Mouse (Mus musculus) liver, embryonic 16.5 days (tissue): ENCODE data around the gene Sult1a1. TPM values are rescaled to one million over a fixed set of nuclear protein-coding genes. Genes with fewer than 3 reads are reported as not detected.
A peak's percentile ranks its signal among the peaks of the same experiment; 100 is the strongest.
"Not testable (repeated sequence)": the region's sequence is repeated elsewhere in the genome, so short reads cannot be mapped to it uniquely, and the experiment has no call there.

ENCODE experiments used
- ATAC-seq: fragments of 200-750 bp; cut with Nextera tagmentation; 2 replicates; pipeline ENCODE4 v1.8.0; 2017; ENCODE audit warnings: low read depth, mild to moderate bottlenecking, moderate number of reproducible peaks, moderate library complexity
- H3K27ac ChIP-seq: fragments of 300-500 bp; sonication (generic); 2 replicates; pipeline ENCODE4 v1.5.1; 2014; ENCODE audit warnings: mild to moderate bottlenecking, low read length
- H3K27me3 ChIP-seq: fragments of 300-500 bp; sonication (generic); 2 replicates; pipeline ENCODE4 v1.6.1; 2014; ENCODE audit warnings: low read depth, low read length, mixed read lengths; ENCODE audit not compliant: control insufficient read depth, insufficient read depth
- H3K36me3 ChIP-seq: fragments of 300-500 bp; sonication (generic); 2 replicates; pipeline ENCODE4 v1.6.1; 2014; ENCODE audit warnings: mild to moderate bottlenecking; ENCODE audit not compliant: control insufficient read depth, insufficient read depth
- H3K4me1 ChIP-seq: fragments of 300-500 bp; sonication (generic); 2 replicates; pipeline ENCODE4 v1.6.1; 2014; ENCODE audit warnings: low read depth, low read length, mixed read lengths; ENCODE audit not compliant: control insufficient read depth
- H3K4me2 ChIP-seq: fragments of 300-500 bp; sonication (generic); 2 replicates; pipeline ENCODE4 v1.6.1; 2014; ENCODE audit warnings: low read depth, low read length, mixed read lengths
- H3K4me3 ChIP-seq: fragments of 300-500 bp; sonication (generic); 2 replicates; pipeline ENCODE4 v1.5.1; 2014; ENCODE audit warnings: low read depth, mild to moderate bottlenecking, low read length
- H3K9ac ChIP-seq: fragments of 300-500 bp; sonication (generic); 2 replicates; pipeline ENCODE4 v1.6.1; 2014; ENCODE audit warnings: low read depth, low read length
- H3K9me3 ChIP-seq: fragments of 300-500 bp; sonication (generic); replicated peaks from 2 replicates; pipeline ENCODE4 v1.6.1; 2016; ENCODE audit warnings: low read length; ENCODE audit not compliant: control insufficient read depth
- WGBS: fragments of 180-500 bp; shearing (Covaris S2); extraction: QIAGEN DNeasy Blood & Tissue Kit; methylation state at CpG from one replicate; pipeline ENCODE4 v1.1.7; 2014; ENCODE audit not compliant: insufficient replicate concordance; 5-methylcytosine and 5-hydroxymethylcytosine counted together
- polyA plus RNA-seq: library from polyadenylated mRNA; unstranded; fragments of >200 nt; fragmentation: Nextera tagmentation; extraction: Ambion mirVana; gene quantifications from 2 replicates; pipeline ENCODE4 v1.2.1, GENCODE M21; 2015

The Sult1a1 gene
- polyA plus RNA-seq, 1 experiment from 2014 or later: 88.7 TPM

GRCm38 (mm10) chr7:126644345-126644744 lies 31.9 kb downstream of the Sult1a1 start:
- Histone ChIP-seq H3K27ac (no peak overlapping the region), H3K9me3 (no peaks in the 10 kb centered on the region), H3K36me3 (no peaks in the 10 kb centered on the region), H3K4me2 (no peak overlapping the region), H3K4me3 (no peak overlapping the region), H3K9ac (no peak overlapping the region), H3K4me1 (peaks cover 7% of the 10 kb centered on the region), H3K27me3 (no peaks in the 10 kb centered on the region)
- ATAC-seq: no peak
- 51% methylated on average over 3 of the region's 3 CpGs for WGBS

GRCm38 (mm10) chr7:126643244-126643617 lies 33.0 kb downstream of the Sult1a1 start:
- not testable (repeated sequence) for H3K36me3 ChIP-seq, H3K4me1 ChIP-seq, H3K27ac ChIP-seq, H3K4me2 ChIP-seq, H3K27me3 ChIP-seq, H3K4me3 ChIP-seq, H3K9me3 ChIP-seq, H3K9ac ChIP-seq
- WGBS: 52% methylated on average over 3 of the region's 3 CpGs
- ATAC-seq: 0 out of 2 replicates have a peak, but pooled peaks have one; percentile 7

GRCm38 (mm10) chr7:126642545-126643243 lies 33.5 kb downstream of the Sult1a1 start:
- WGBS: 50% methylated on average over 5 of the region's 5 CpGs
- Histone ChIP-seq H3K27me3 (no peaks in the 10 kb centered on the region), H3K4me3 (no peak overlapping the region), H3K36me3 (no peaks in the 10 kb centered on the region), H3K4me1 (no peaks in the 10 kb centered on the region; the same call in 1 of the 2 replicates), H3K27ac (no peak overlapping the region), H3K9me3 (no peaks in the 10 kb centered on the region), H3K9ac (no peak overlapping the region), H3K4me2 (no peak overlapping the region)
- ATAC-seq: no peak

- Histone ChIP-seq H3K4me2 (no peak overlapping the region), H3K4me3 (no peak overlapping the region), H3K27ac (no peak overlapping the region), H3K9ac (no peak overlapping the region), H3K36me3 (no peaks in the 10 kb centered on the region), H3K9me3 (no peaks in the 10 kb centered on the region), H3K27me3 (no peaks in the 10 kb centered on the region), H3K4me1 (no peaks in the 10 kb centered on the region)
- ATAC-seq: 0 out of 2 replicates have a peak, but pooled peaks have one; percentile 27
- WGBS: 5% methylated on average over 4 of the region's 4 CpGs
Observed at GRCm38 (mm10) chr7:126636733-126637520, 39.3 kb downstream of the Sult1a1 start.

- Histone ChIP-seq H3K4me3 (no peak overlapping the region), H3K27me3 (no peaks in the 10 kb centered on the region), H3K36me3 (no peaks in the 10 kb centered on the region), H3K4me1 (no peaks in the 10 kb centered on the region), H3K9ac (no peak overlapping the region), H3K4me2 (no peak overlapping the region), H3K27ac (no peak overlapping the region), H3K9me3 (no peaks in the 10 kb centered on the region)
- no peak for ATAC-seq
Observed at GRCm38 (mm10) chr7:126635375-126635774, 40.9 kb downstream of the Sult1a1 start.

GRCm38 (mm10) chr7:126632478-126632877 lies 43.8 kb downstream of the Sult1a1 start:
- Histone ChIP-seq H3K4me2 (no peak overlapping the region), H3K27ac (no peak overlapping the region), H3K36me3 (no peaks in the 10 kb centered on the region), H3K4me1 (no peaks in the 10 kb centered on the region), H3K9me3 (no peaks in the 10 kb centered on the region), H3K27me3 (no peaks in the 10 kb centered on the region), H3K9ac (no peak overlapping the region), H3K4me3 (no peak overlapping the region)
- WGBS: 23% methylated on average over 2 of the region's 2 CpGs
- ATAC-seq: no peak

GRCm38 (mm10) chr7:126630824-126631518 lies 45.3 kb downstream of the Sult1a1 start, which contains the start of gene Nupr1:
Nupr1 (minus strand) TSS chr7:126630861.
- no peaks in the 10 kb centered on the region for H3K9me3 ChIP-seq
- no peak within 1 kb of the TSS for H3K27ac ChIP-seq
- ATAC-seq: no peak
- H3K27me3 ChIP-seq: no peaks in the 10 kb centered on the region
- no peak within 1 kb of the TSS for H3K4me3 ChIP-seq
- no peak within 1 kb of the TSS for H3K4me2 ChIP-seq
- WGBS: 61% methylated on average over 4 of the region's 4 CpGs
- no peak within 1 kb of the TSS for H3K9ac ChIP-seq
- H3K4me1 ChIP-seq: no peaks in the 10 kb centered on the region; the same call in 1 of the 2 replicates
- H3K36me3 ChIP-seq: no peaks in the 10 kb centered on the region

- ATAC-seq: no peak
- H3K9ac ChIP-seq: no peak overlapping the region
- no peak overlapping the region for H3K4me3 ChIP-seq
- WGBS: 44% methylated on average over 3 of the region's 3 CpGs
- no peak overlapping the region for H3K27ac ChIP-seq
- H3K27me3 ChIP-seq: no peaks in the 10 kb centered on the region
- no peaks in the 10 kb centered on the region for H3K36me3 ChIP-seq
- no peaks in the 10 kb centered on the region for H3K9me3 ChIP-seq
- peaks cover 10% of the 10 kb centered on the region for H3K4me1 ChIP-seq
- no peak overlapping the region for H3K4me2 ChIP-seq
Observed at GRCm38 (mm10) chr7:126629915-126630314, 46.3 kb downstream of the Sult1a1 start.

GRCm38 (mm10) chr7:126628111-126628510 lies 48.1 kb downstream of the Sult1a1 start:
- H3K36me3 ChIP-seq: no peaks in the 10 kb centered on the region
- H3K27me3 ChIP-seq: no peaks in the 10 kb centered on the region
- no peak overlapping the region for H3K9ac ChIP-seq
- H3K4me3 ChIP-seq: no peak overlapping the region
- H3K4me1 ChIP-seq: peaks cover 18% of the 10 kb centered on the region
- H3K4me2 ChIP-seq: no peak overlapping the region
- H3K9me3 ChIP-seq: no peaks in the 10 kb centered on the region
- no peak overlapping the region for H3K27ac ChIP-seq
- no peak for ATAC-seq
- 61% methylated on average over 6 of the region's 6 CpGs for WGBS
